Mouse (Mus musculus) G1E (cell line): ENCODE data around the gene Rtn4rl1. TPM values are rescaled to one million over a fixed set of nuclear protein-coding genes. Genes with fewer than 3 reads are reported as not detected.
"Not testable (repeated sequence)": the region's sequence is repeated elsewhere in the genome, so short reads cannot be mapped to it uniquely, and the experiment has no call there.

Experiments used
- ATAC-seq: 2 replicates; pipeline ENCODE4 v1.8.0; 2016; ENCODE audit warnings: mild to moderate bottlenecking; ENCODE audit not compliant: insufficient number of reproducible peaks, poor library complexity, low FRiP score, severe bottlenecking; ENCODE audit errors: extremely low read depth
- DNase-seq: peaks from one replicate; pipeline ENCODE4 v3.0.0; 2012; ENCODE audit warnings: low spot score
- H3K27me3 ChIP-seq: 2 replicates; pipeline ENCODE4 v1.6.1; 2012; ENCODE audit warnings: mild to moderate bottlenecking, low read length, inconsistent platforms; ENCODE audit not compliant: insufficient read depth
- H3K36me3 ChIP-seq: replicated peaks from 2 replicates; pipeline ENCODE3; 2012; ENCODE audit warnings: mild to moderate bottlenecking, inconsistent platforms
- H3K4me1 ChIP-seq: 2 replicates; pipeline ENCODE4 v1.6.1; 2012; ENCODE audit warnings: low read depth, low read length, inconsistent platforms, mixed read lengths; ENCODE audit not compliant: insufficient read depth
- H3K4me3 ChIP-seq: 2 replicates; pipeline ENCODE4 v1.5.1; 2012; ENCODE audit warnings: low read depth, mild to moderate bottlenecking, inconsistent platforms, low read length, moderate library complexity, mixed read lengths
- H3K9me3 ChIP-seq: replicated peaks from 2 replicates; pipeline ENCODE4 v1.6.1; 2012; ENCODE audit warnings: inconsistent platforms
- CTCF ChIP-seq: IDR thresholded peaks from 2 replicates; pipeline ENCODE4 v1.5.1; 2012; ENCODE audit warnings: low read depth, low read length, inconsistent platforms, mixed read lengths
- GATA1 ChIP-seq: IDR thresholded peaks from 2 replicates; pipeline ENCODE4 v1.6.1; 2012; ENCODE audit warnings: borderline replicate concordance, low read length, inconsistent platforms, mixed read lengths
- GATA2 ChIP-seq: IDR thresholded peaks from 2 replicates; pipeline ENCODE4 v1.6.1; 2012; ENCODE audit warnings: low read depth, low read length, inconsistent platforms, borderline replicate concordance
- POLR2AphosphoS5 ChIP-seq: IDR thresholded peaks from 2 replicates; pipeline ENCODE4 v1.6.1; 2012; ENCODE audit warnings: low read depth, low read length, inconsistent platforms; ENCODE audit not compliant: insufficient replicate concordance
- TAL1 ChIP-seq: conservative IDR thresholded peaks from 2 replicates; pipeline ENCODE4 v1.6.1; 2012; ENCODE audit warnings: low read depth, low read length, inconsistent platforms, mixed read lengths
- polyA plus RNA-seq: library from polyadenylated mRNA; stranded (reverse); fragments of >175 nt; gene quantifications from 2 replicates; pipeline ENCODE4 v1.2.3, GENCODE M21; 2012
- total RNA-seq, 2 experiments: library from RNA; stranded (forward) in 1 of 2; stranded (reverse) in 1 of 2; fragments of 200-1000 nt in 1 of 2; fragments of >200 nt in 1 of 2; fragmentation: Nextera tagmentation in 1 of 2; gene quantifications; 2 replicates each; pipeline ENCODE4 v1.2.3; 2014 to 2017

The Rtn4rl1 gene
- total and polyA plus RNA-seq, 3 experiments, result not detected

DNA sequence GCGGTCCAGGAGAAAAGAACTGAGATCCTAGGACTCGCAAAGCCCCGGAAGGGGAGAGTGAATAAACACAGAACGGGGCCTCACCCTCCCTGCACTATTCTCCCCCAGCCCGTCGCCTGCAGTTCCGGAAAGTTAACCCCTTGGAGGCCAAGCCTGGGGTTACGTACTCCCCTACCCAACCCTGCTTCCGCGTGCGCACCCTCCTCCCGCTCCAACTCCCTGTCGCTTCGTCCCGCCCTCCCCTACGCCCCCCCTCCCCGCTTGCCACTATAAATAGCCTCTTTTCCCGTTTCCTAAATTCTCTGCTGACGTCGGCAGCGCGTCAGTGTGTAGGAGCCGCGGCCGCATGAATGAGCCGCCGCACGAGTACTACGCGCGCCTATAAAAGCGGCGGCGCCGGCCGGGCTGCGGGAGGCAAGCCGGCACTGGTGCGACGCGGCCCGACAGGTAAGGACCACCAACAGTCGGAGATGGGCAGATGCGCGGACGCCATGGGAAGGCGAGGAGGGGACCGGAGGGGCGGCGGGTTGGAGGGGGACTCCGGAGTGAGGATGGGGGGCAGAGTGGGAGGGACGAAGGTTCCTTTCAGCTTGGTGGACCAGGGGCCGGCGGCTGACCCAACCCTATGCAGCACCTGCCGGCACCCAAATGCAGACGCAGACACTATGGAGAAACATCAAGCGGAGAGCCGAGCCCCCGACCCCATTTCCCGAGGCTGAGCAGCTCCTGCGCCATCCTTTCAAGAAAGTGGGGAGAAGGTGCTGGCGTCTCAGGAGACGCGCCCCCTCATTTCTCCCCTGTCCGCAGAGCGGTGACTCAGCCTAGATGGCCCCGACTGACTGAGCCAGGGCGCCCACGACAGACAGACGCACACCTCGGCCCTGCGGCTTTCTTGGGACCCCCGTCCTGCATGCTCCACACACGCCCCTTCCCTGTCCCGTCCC lies 21.2 kb upstream of the Rtn4rl1 start:
- DNase-seq, result no peak

DNA sequence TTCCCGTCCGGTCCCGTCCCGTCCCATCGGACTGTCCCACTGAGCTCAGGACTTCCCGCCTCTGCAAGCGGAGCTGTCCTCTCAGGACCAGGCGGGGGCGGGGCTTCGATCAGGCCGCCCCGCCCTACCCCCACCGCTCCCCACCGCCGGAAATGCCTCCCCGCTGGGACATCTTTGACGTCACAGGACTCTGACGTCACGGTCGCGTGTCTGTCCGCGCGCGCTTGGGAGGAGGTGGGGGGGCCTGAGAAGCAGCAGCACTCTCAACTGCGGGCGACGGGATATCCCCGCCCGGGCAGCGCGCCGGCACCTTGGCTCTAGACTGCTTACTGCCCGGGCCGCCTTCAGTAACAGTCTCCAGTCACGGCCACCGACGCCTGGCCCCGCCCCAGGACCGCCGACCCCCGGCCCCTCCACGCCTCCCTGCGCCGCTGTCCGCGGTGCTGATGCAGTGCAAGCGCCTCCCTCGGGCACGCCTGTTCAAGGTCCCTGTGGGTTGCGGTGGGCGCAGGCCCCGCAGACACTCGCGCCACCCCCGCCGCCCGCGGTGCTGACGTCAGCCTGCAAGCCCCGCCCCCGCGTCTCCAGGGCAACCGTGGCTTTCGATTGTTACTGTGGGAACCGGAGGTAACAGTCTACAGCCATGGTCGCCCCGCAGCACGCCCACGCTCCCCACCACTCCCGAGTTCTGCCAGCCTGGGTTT lies 20.3 kb upstream of the Rtn4rl1 start:
- DNase-seq (peak; percentile 85), ATAC-seq (no peak)
- H3K4me1 ChIP-seq, result peaks cover 46% of the 10 kb centered on the region
- H3K4me3 ChIP-seq, result peak overlapping the region; percentile 73
- H3K27me3 ChIP-seq, result peaks cover 49% of the 10 kb centered on the region
- peaks cover 34% of the 10 kb centered on the region for H3K9me3 ChIP-seq
- H3K36me3 ChIP-seq, result peaks cover 27% of the 10 kb centered on the region
- TF ChIP-seq GATA2, result no peak
- TF ChIP-seq TAL1, result no peak
- TF ChIP-seq CTCF, result no peak
- no peak for TF ChIP-seq GATA1
- TF ChIP-seq POLR2AphosphoS5, result no peak

More for the DNA sequence above, 21.2 kb upstream of the Rtn4rl1 start:
- Histone ChIP-seq H3K4me1 (peaks cover 38% of the 10 kb centered on the region), H3K9me3 (peaks cover 42% of the 10 kb centered on the region), H3K27me3 (peaks cover 52% of the 10 kb centered on the region), H3K36me3 (peaks cover 20% of the 10 kb centered on the region), H3K4me3 (peak overlapping the region; percentile 73)
- ATAC-seq, result no peak
- no peak for TF ChIP-seq GATA2
- no peak for TF ChIP-seq GATA1
- TF ChIP-seq POLR2AphosphoS5, result no peak
- TF ChIP-seq CTCF, result no peak
- TF ChIP-seq TAL1, result no peak

DNA sequence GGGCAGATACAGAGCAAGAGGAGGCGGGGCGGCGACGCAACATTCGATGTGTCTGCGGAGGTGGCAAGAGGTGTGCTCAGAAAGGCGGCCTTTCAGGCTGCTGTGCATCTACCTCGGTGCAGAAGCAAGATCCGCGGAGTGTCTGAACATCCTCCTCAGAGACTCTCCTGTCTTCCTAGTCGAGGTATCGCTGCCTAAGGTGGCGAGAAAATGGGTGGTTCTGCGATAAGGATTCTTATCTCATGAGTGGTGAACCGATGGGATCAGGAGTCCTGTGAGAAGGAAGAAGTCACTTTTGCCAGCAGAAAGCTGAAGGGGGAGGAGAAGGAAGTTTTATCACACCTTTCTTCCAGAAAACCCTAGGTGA lies 19.8 kb upstream of the Rtn4rl1 start:
- H3K4me1 ChIP-seq, result peaks cover 48% of the 10 kb centered on the region
- H3K36me3 ChIP-seq, result peaks cover 28% of the 10 kb centered on the region
- H3K27me3 ChIP-seq, result peaks cover 47% of the 10 kb centered on the region
- TF ChIP-seq TAL1 (no peak), GATA1 (no peak), CTCF (no peak), GATA2 (no peak), POLR2AphosphoS5 (no peak)
- DNase-seq, result no peak
- H3K9me3 ChIP-seq, result peaks cover 28% of the 10 kb centered on the region
- no peak for ATAC-seq
- peak overlapping the region; percentile 73 for H3K4me3 ChIP-seq

DNA sequence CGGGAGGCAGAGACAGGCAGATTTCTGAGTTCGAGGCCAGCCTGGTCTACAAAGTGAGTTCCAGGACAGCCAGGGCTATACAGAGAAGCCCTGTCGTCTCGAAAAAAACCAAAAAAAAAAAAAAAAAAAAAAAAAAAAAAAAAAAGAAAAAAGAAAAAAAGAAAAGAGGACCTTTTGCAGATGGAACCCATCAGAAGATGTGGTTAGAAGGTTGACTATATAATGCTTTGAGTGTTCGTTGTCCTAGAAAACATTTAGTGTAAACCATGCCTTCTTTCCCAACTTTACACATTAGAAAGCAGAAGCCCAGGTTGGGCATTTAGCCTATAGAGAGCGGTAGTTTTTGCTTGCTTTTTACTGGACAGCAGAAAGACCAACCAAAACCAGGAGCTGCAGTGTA lies 19.0 kb upstream of the Rtn4rl1 start:
- not testable (repeated sequence) for DNase-seq, ATAC-seq, H3K4me3 ChIP-seq
- Histone ChIP-seq H3K9me3 (peaks cover 22% of the 10 kb centered on the region), H3K4me1 (peaks cover 50% of the 10 kb centered on the region), H3K27me3 (peaks cover 40% of the 10 kb centered on the region), H3K36me3 (peaks cover 35% of the 10 kb centered on the region)

DNA sequence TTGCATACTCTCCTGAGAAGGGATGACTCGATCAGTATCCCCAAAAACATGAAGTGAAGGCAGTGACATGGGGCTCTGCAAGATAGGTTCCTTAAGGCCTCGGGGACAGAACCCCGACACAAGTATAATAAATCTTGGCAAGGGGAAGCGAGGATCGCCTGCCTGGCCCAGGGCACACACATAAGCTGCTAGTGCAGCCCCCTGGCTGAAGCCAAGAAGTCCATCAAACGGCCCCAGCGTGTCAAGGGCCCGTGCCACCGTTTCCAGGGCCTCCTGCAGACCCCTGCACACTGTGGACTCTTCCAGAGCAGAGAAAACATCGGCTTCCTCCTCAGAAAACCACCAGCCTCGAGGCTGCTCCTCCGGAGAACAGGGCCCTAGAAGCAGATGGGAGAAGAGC lies 15.6 kb upstream of the Rtn4rl1 start:
- peaks cover 5% of the 10 kb centered on the region; the same call in 1 of the 2 replicates for H3K27me3 ChIP-seq
- peak overlapping the region; percentile 83 for H3K4me3 ChIP-seq
- H3K36me3 ChIP-seq, result peaks cover 69% of the 10 kb centered on the region
- no peaks in the 10 kb centered on the region for H3K9me3 ChIP-seq
- DNase-seq (no peak), ATAC-seq (no peak)
- H3K4me1 ChIP-seq, result peaks cover 40% of the 10 kb centered on the region
- no peak for TF ChIP-seq TAL1
- TF ChIP-seq CTCF, result no peak
- no peak for TF ChIP-seq POLR2AphosphoS5
- TF ChIP-seq GATA1, result no peak
- TF ChIP-seq GATA2, result no peak

DNA sequence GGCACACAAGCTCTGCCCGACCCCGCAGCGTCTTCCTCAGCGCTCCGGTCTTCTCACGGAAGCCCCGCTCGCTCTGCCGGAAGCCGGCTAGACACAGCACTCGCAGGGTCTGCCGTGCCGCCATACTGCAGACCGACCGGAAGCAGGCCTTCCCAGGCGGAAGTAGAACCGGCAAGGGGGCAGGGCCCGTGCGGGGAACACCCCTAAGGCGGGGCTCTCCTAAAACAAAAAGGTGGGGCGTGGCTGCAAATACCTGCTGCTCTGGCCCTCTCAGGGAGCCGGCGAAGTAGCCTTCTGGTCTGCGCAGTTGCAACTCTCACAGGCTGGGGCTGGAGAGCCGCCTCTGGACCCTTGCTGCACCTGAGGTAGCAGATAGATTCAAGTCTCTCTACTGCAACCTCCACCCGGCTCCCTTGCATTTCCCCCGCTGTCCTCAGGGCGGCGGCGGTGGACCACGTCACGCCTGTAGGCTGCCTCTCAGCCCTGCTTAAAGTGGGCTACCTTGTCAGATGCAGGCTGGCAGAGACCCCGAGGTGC lies 14.8 kb upstream of the Rtn4rl1 start, which contains the start of gene Ovca2:
Gene Ovca2 (minus strand): TSS at position 164 of the 537 bp plus-strand sequence.
- peak within 1 kb of the TSS; percentile 83 for H3K4me3 ChIP-seq
- ATAC-seq (peak; percentile 90), DNase-seq (peak; percentile 93)
- H3K36me3 ChIP-seq, result peaks cover 76% of the 10 kb centered on the region
- H3K4me1 ChIP-seq, result peaks cover 32% of the 10 kb centered on the region
- TF ChIP-seq POLR2AphosphoS5, result no peak
- peak; percentile 70 for TF ChIP-seq CTCF
- H3K9me3 ChIP-seq, result no peaks in the 10 kb centered on the region
- H3K27me3 ChIP-seq, result peaks cover 1% of the 10 kb centered on the region; the same call in 1 of the 2 replicates
